Mouse (Mus musculus) brain, embryonic 18.5 days (tissue): ENCODE data around the gene Oit1.

ENCODE experiments used
- DNase-seq: peaks from one replicate; pipeline ENCODE4 v3.0.0-alpha.2; 2012; ENCODE audit warnings: low read depth, low spot score

The Oit1 gene

GRCm38 (mm10) chr14:8378685-8379313, at the start of gene Oit1:
Oit1 (minus strand) TSS chr14:8378754.
- no peak for DNase-seq

- DNase-seq = peak; percentile 12
Measured at GRCm38 (mm10) chr14:8422833-8423232, 44.3 kb upstream of the Oit1 start.

- no peak for DNase-seq
Measured at GRCm38 (mm10) chr14:8421199-8421787, 42.7 kb upstream of the Oit1 start.

GRCm38 (mm10) chr14:8418610-8419009, 40.1 kb upstream of the Oit1 start:
- no peak for DNase-seq

- no peak for DNase-seq
Measured at GRCm38 (mm10) chr14:8405946-8406345, 27.4 kb upstream of the Oit1 start.

- DNase-seq = no peak
Measured at GRCm38 (mm10) chr14:8403310-8403709, 24.8 kb upstream of the Oit1 start.

- DNase-seq = no peak
Measured at GRCm38 (mm10) chr14:8398507-8398906, 20.0 kb upstream of the Oit1 start.

GRCm38 (mm10) chr14:8395690-8396287, 17.2 kb upstream of the Oit1 start:
- no peak for DNase-seq

GRCm38 (mm10) chr14:8392181-8392825, 13.7 kb upstream of the Oit1 start:
- DNase-seq = no peak

GRCm38 (mm10) chr14:8369394-8369793, 9.2 kb downstream of the Oit1 start:
- no peak for DNase-seq

GRCm38 (mm10) chr14:8368900-8369299, 9.7 kb downstream of the Oit1 start:
- no peak for DNase-seq

- no peak for DNase-seq
Measured at GRCm38 (mm10) chr14:8367727-8368520, 10.6 kb downstream of the Oit1 start.

GRCm38 (mm10) chr14:8367121-8367520, 11.4 kb downstream of the Oit1 start:
- DNase-seq = no peak

GRCm38 (mm10) chr14:8365833-8366232, 12.7 kb downstream of the Oit1 start:
- DNase-seq = no peak

- no peak for DNase-seq
Measured at GRCm38 (mm10) chr14:8356836-8357235, 21.7 kb downstream of the Oit1 start.

GRCm38 (mm10) chr14:8355999-8356501, 22.5 kb downstream of the Oit1 start:
- peak; percentile 59 for DNase-seq

- no peak for DNase-seq
Measured at GRCm38 (mm10) chr14:8348927-8349326, 29.6 kb downstream of the Oit1 start.

GRCm38 (mm10) chr14:8346255-8346997, 32.1 kb downstream of the Oit1 start:
- DNase-seq = peak; percentile 47

GRCm38 (mm10) chr14:8345566-8345965, 33.0 kb downstream of the Oit1 start:
- no peak for DNase-seq

- DNase-seq = no peak
Measured at GRCm38 (mm10) chr14:8342509-8343106, 35.9 kb downstream of the Oit1 start.

GRCm38 (mm10) chr14:8340226-8340625, 38.3 kb downstream of the Oit1 start:
- no peak for DNase-seq
